Mouse (Mus musculus) G1E (cell line): ENCODE data around the gene Gm11077.

Experiments used
- CTCF ChIP-seq: IDR thresholded peaks from 2 replicates; pipeline ENCODE4 v1.5.1; 2012; ENCODE audit warnings: low read depth, low read length, inconsistent platforms, mixed read lengths
- GATA1 ChIP-seq: IDR thresholded peaks from 2 replicates; pipeline ENCODE4 v1.6.1; 2012; ENCODE audit warnings: borderline replicate concordance, low read length, inconsistent platforms, mixed read lengths
- GATA2 ChIP-seq: IDR thresholded peaks from 2 replicates; pipeline ENCODE4 v1.6.1; 2012; ENCODE audit warnings: low read depth, low read length, inconsistent platforms, borderline replicate concordance
- TAL1 ChIP-seq: conservative IDR thresholded peaks from 2 replicates; pipeline ENCODE4 v1.6.1; 2012; ENCODE audit warnings: low read depth, low read length, inconsistent platforms, mixed read lengths

GRCm38 (mm10) chr6:140712754-140713153 lies 16.3 kb upstream of the Gm11077 start:
- peak; percentile 78 for TF ChIP-seq CTCF
- no peak for TF ChIP-seq GATA2
- TF ChIP-seq GATA1, result no peak
- no peak for TF ChIP-seq TAL1
